Mouse (Mus musculus): Measurements from ENCODE around the gene Olfr1320.
"Not testable (repeated sequence)": the region's sequence is repeated elsewhere in the genome, so short reads cannot be mapped to it uniquely, and the experiment has no call there.

The Olfr1320 gene

GRCm38 (mm10) chrX:49672033-49672432 is at the start of gene Olfr1320:
Gene Olfr1320, plus strand, starts transcription at chrX:49672333.
- no peak for DNase-seq (ENCODE audit: low read depth)

- no peak for DNase-seq (ENCODE audit: low read depth)
These were observed 44.6 kb upstream of the Olfr1320 start for GRCm38 (mm10) chrX:49627566-49627965.

GRCm38 (mm10) chrX:49631195-49631594 is 40.9 kb upstream of the Olfr1320 start:
- no peak for DNase-seq (ENCODE audit: low read depth)

- not testable (repeated sequence) for DNase-seq (ENCODE audit: low read depth)
These were observed 11.4 kb upstream of the Olfr1320 start for GRCm38 (mm10) chrX:49660781-49661180.

All from naive thymus-derived CD4-positive, alpha-beta T cell, adult 2 months (primary cell).